Mouse (Mus musculus): ENCODE results near the gene Pp2d1.

DNA sequence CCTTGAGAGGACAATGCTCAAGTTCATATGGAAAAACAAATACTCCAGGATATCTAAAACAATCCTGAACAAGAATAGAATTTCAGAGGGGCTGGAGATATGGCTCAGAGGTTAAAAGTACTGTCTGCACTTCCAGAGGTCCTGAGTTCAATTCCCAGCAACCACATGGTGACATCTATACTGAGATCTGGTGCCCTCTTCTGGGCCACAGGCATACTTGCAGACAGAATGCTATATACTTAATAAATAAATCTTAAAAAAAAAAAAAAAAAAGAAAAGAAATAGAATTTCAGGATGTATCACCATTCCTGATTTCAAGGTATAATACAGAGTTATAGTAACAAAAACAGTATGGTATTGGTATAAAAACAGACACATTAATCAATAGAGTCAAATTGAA is 19.9 kb downstream of the Pp2d1 start:
- TF ChIP-seq CTCF (IDR thresholded peaks at IDR 0.05; ENCODE audit: low read depth, low read length) (no peak), EP300 (IDR thresholded peaks at IDR 0.05; ENCODE audit: insufficient read depth, low read depth, low read length) (no peak)

Data from ES-Bruce4 (cell line).